Mouse (Mus musculus) stomach, embryonic 14.5 days (tissue): ENCODE data around the gene Samd4. TPM values are rescaled to one million over a fixed set of nuclear protein-coding genes. Genes with fewer than 3 reads are reported as not detected.

ENCODE experiments used
- ATAC-seq: fragments of 200-750 bp; cut with Nextera tagmentation; 2 replicates; pipeline ENCODE4 v1.8.0; 2017; ENCODE audit warnings: low read depth, moderate TSS enrichment; ENCODE audit not compliant: insufficient number of reproducible peaks, insufficient read depth, low FRiP score
- H3K27ac ChIP-seq: fragments of 300-500 bp; sonication (generic); 2 replicates; pipeline ENCODE4 v1.5.1; 2014; ENCODE audit warnings: mild to moderate bottlenecking, low read length, moderate library complexity, mixed read lengths
- H3K27me3 ChIP-seq: fragments of 300-500 bp; sonication (generic); 2 replicates; pipeline ENCODE4 v1.6.1; 2014; ENCODE audit warnings: low read length, control low read depth, mixed read lengths; ENCODE audit not compliant: control insufficient read depth, insufficient read depth
- H3K36me3 ChIP-seq: fragments of 300-500 bp; sonication (generic); 2 replicates; pipeline ENCODE4 v1.6.1; 2014; ENCODE audit warnings: mild to moderate bottlenecking, control low read depth, low read length, moderate library complexity, mixed read lengths; ENCODE audit not compliant: control insufficient read depth, insufficient read depth
- H3K4me1 ChIP-seq: fragments of 300-500 bp; sonication (generic); 2 replicates; pipeline ENCODE4 v1.6.1; 2014; ENCODE audit warnings: low read length, control low read depth, mixed read lengths; ENCODE audit not compliant: control insufficient read depth, insufficient read depth
- H3K4me2 ChIP-seq: fragments of 300-500 bp; sonication (generic); replicated peaks from 2 replicates; pipeline ENCODE4 v1.6.1; 2014; ENCODE audit warnings: low read depth, low read length, control low read depth
- H3K4me3 ChIP-seq: fragments of 300-500 bp; sonication (generic); 2 replicates; pipeline ENCODE4 v1.5.1; 2014; ENCODE audit warnings: low read depth, low read length, control low read depth
- H3K9ac ChIP-seq: fragments of 300-500 bp; sonication (generic); replicated peaks from 2 replicates; pipeline ENCODE4 v1.6.1; 2014; ENCODE audit warnings: low read depth, mild to moderate bottlenecking, control low read depth, low read length, moderate library complexity, mixed read lengths
- H3K9me3 ChIP-seq: fragments of 300-500 bp; sonication (generic); 2 replicates; pipeline ENCODE4 v1.6.1; 2016; ENCODE audit warnings: low read depth, low read length, control low read depth; ENCODE audit not compliant: control insufficient read depth
- WGBS: fragments of 180-500 bp; shearing (Covaris S2); extraction: QIAGEN DNeasy Blood & Tissue Kit; methylation state at CpG from one replicate; pipeline ENCODE4 v1.1.7; 2014; 5-methylcytosine and 5-hydroxymethylcytosine counted together
- polyA plus RNA-seq: library from polyadenylated mRNA; unstranded; fragments of >200 nt; fragmentation: Nextera tagmentation; extraction: Ambion mirVana; gene quantifications from 2 replicates; pipeline ENCODE4 v1.2.1, GENCODE M21; 2014

Gene Samd4
- polyA plus RNA-seq, 1 experiment from 2014 or later = 7.3 TPM

DNA sequence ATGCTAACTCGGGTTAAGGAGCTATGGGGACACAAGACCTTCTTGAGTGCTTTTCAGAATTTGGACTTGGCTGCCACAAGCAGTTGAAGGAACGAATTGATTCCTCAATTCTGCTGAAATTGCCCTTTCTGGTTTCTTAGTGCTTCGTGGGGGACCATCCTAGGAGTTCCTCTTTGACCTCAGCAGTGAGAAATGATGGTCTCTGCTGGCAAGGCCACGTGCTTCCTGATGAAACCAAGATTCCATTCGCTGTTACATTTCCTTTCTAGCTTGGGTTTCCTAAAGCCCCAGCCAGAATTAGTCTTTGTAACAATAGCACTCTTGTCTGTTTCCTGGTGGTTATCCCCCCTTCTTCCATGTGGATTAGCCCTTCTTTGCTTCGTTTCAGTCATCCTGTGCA lies 32.9 kb downstream of the Samd4 start:
- Histone ChIP-seq H3K27me3 (no peaks in the 10 kb centered on the region), H3K4me1 (no peaks in the 10 kb centered on the region), H3K27ac (no peak overlapping the region), H3K9ac (no peak overlapping the region), H3K9me3 (no peaks in the 10 kb centered on the region), H3K36me3 (no peaks in the 10 kb centered on the region), H3K4me2 (no peak overlapping the region), H3K4me3 (no peak overlapping the region)
- no peak for ATAC-seq
- 65% methylated on average over 6 of the region's 6 CpGs for WGBS

DNA sequence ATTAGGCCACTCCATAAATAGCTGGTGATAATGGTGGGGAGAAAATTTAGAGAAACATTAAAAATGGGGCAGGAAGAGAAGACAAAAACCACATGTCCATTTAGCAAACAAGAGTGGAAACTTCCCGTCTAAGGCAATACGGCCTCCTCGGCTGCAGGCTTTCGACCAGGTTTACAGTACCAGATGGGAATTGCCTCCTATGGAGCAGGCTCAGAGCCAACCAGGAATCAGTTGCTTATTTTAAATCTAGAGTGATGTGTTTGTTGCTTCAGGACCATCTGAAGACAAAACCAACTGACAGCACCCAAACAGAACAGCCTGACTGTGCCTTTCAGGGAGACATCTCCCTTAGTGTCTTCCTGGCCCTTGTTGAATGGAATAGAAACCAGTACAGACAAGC lies 33.9 kb downstream of the Samd4 start:
- Histone ChIP-seq H3K4me2 (no peak overlapping the region), H3K27me3 (no peaks in the 10 kb centered on the region), H3K9me3 (no peaks in the 10 kb centered on the region), H3K4me1 (0 out of 2 replicates have a peak, but pooled peaks cover 3% of the 10 kb centered on the region), H3K4me3 (no peak overlapping the region), H3K27ac (no peak overlapping the region), H3K9ac (no peak overlapping the region), H3K36me3 (no peaks in the 10 kb centered on the region)
- whole genome bisulfite sequencing = 69% methylated on average over 4 of the region's 4 CpGs
- no peak for ATAC-seq

- Histone ChIP-seq H3K4me1 (0 out of 2 replicates have a peak, but pooled peaks cover 3% of the 10 kb centered on the region), H3K4me2 (no peak overlapping the region), H3K9me3 (no peaks in the 10 kb centered on the region), H3K9ac (no peak overlapping the region), H3K4me3 (no peak overlapping the region), H3K27ac (no peak overlapping the region), H3K36me3 (no peaks in the 10 kb centered on the region), H3K27me3 (no peaks in the 10 kb centered on the region)
- 92% methylated on average over 5 of the region's 5 CpGs for WGBS
- ATAC-seq = no peak
Observed at GRCm38 (mm10) chr14:46917136-46917535, 34.5 kb downstream of the Samd4 start.

GRCm38 (mm10) chr14:46917581-46917980 lies 34.9 kb downstream of the Samd4 start:
- Histone ChIP-seq H3K9ac (no peak overlapping the region), H3K36me3 (no peaks in the 10 kb centered on the region), H3K4me2 (no peak overlapping the region), H3K4me1 (0 out of 2 replicates have a peak, but pooled peaks cover 3% of the 10 kb centered on the region), H3K4me3 (no peak overlapping the region), H3K27me3 (no peaks in the 10 kb centered on the region), H3K9me3 (no peaks in the 10 kb centered on the region), H3K27ac (no peak overlapping the region)
- WGBS = 84% methylated on average over 3 of the region's 3 CpGs
- no peak for ATAC-seq

DNA sequence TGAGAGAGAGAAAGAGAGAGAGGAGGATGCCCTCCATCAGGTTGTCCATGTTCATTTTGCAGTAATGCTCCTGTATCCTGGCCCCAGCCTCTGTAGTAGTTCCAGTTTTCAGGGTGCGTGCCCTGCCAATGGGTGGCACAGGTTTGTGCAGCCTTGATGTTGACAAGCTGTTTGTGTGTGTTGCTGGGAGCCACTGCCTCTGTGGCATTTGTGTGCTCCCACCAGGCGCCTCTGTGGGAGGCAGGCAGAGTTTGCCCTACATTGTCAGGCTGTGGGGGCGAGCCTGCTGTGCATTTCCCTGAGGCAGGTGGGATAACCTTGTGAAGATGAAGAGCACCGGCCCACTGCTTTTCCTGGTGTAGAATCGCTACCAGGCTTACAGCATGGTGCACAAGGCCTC lies 37.8 kb downstream of the Samd4 start:
- H3K27me3 ChIP-seq = no peaks in the 10 kb centered on the region
- H3K4me1 ChIP-seq = 0 out of 2 replicates have a peak, but pooled peaks cover 3% of the 10 kb centered on the region
- no peak overlapping the region for H3K4me3 ChIP-seq
- H3K4me2 ChIP-seq = no peak overlapping the region
- no peak overlapping the region for H3K27ac ChIP-seq
- WGBS = 82% methylated on average over 5 of the region's 5 CpGs
- no peak for ATAC-seq
- H3K9me3 ChIP-seq = no peaks in the 10 kb centered on the region
- H3K9ac ChIP-seq = no peak overlapping the region
- no peaks in the 10 kb centered on the region for H3K36me3 ChIP-seq

DNA sequence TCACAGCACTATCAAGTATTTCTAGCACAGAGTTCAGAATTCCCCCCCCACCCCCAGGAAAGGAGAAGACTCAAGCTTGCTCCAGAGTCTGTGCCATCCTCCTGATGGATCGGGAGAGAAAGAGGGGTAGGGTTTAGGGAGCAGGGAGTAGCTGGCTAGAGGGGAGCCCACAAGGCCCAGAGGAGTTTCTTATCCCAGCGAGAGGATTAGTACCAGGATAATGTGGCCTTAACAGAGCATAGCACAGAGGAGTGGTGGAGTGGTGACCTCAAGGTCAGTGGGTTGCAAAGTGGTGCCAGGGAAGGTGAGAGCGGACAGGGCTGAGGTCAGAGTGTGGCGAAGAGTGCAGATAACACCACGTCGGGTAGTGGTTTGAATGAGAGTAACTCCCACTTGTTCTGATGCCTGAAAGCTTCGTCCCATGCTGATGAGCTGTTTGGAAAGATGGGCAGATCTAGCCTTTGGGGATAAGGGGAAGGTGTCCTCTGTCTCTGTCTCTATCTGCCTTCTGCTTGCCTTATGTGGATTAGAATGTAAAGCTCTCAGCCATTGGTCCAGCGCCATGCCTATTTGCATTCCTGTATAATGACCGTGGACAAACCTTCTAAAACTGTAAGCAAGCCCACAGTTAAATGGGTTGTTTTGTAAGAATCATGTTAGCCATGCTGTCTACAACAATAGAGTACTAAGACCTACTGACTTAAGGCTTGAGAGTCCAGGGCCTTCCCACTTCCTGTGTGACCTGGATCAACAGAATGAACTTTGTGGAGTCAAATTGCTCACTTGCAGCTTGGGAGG lies 38.7 kb downstream of the Samd4 start:
- Histone ChIP-seq H3K4me3 (no peak overlapping the region), H3K4me1 (0 out of 2 replicates have a peak, but pooled peaks cover 3% of the 10 kb centered on the region), H3K27me3 (no peaks in the 10 kb centered on the region), H3K9ac (no peak overlapping the region), H3K36me3 (no peaks in the 10 kb centered on the region), H3K9me3 (no peaks in the 10 kb centered on the region), H3K4me2 (no peak overlapping the region), H3K27ac (no peak overlapping the region)
- 68% methylated on average over 9 of the region's 9 CpGs for WGBS
- no peak for ATAC-seq

GRCm38 (mm10) chr14:46923931-46924330 lies 41.3 kb downstream of the Samd4 start:
- Histone ChIP-seq H3K27ac (no peak overlapping the region), H3K4me2 (no peak overlapping the region), H3K36me3 (no peaks in the 10 kb centered on the region), H3K9ac (no peak overlapping the region), H3K27me3 (no peaks in the 10 kb centered on the region), H3K4me3 (no peak overlapping the region), H3K4me1 (0 out of 2 replicates have a peak, but pooled peaks cover 3% of the 10 kb centered on the region), H3K9me3 (no peaks in the 10 kb centered on the region)
- ATAC-seq = no peak
- WGBS = 68% methylated on average over 10 of the region's 10 CpGs

DNA sequence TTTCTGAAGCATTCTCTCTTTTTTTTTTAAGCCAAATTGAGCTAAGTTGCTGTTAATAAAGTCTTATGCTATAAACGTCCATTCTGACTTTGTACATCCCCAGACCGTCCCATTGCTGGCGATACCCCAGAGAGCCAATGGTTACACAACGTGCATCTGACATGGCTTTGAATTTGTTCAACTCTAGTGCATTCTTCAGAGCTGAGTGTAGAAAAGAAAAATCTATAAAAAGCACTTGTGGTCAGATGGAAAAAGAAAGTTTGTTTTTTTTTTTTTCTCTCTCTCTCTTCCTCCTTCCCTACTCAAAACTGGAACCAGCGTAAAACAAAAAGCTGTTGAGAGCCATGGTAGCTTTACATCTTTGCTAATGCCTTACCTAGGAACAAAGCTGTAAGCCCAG lies 41.8 kb downstream of the Samd4 start:
- H3K4me2 ChIP-seq = no peak overlapping the region
- 89% methylated on average over 5 of the region's 5 CpGs for WGBS
- no peaks in the 10 kb centered on the region for H3K27me3 ChIP-seq
- ATAC-seq = no peak
- no peak overlapping the region for H3K4me3 ChIP-seq
- no peak overlapping the region for H3K27ac ChIP-seq
- H3K4me1 ChIP-seq = 0 out of 2 replicates have a peak, but pooled peaks cover 3% of the 10 kb centered on the region
- H3K36me3 ChIP-seq = no peaks in the 10 kb centered on the region
- no peaks in the 10 kb centered on the region for H3K9me3 ChIP-seq
- H3K9ac ChIP-seq = no peak overlapping the region
